ENCODE assay signal across 14 mouse cellular contexts in the genomic region with DNA sequence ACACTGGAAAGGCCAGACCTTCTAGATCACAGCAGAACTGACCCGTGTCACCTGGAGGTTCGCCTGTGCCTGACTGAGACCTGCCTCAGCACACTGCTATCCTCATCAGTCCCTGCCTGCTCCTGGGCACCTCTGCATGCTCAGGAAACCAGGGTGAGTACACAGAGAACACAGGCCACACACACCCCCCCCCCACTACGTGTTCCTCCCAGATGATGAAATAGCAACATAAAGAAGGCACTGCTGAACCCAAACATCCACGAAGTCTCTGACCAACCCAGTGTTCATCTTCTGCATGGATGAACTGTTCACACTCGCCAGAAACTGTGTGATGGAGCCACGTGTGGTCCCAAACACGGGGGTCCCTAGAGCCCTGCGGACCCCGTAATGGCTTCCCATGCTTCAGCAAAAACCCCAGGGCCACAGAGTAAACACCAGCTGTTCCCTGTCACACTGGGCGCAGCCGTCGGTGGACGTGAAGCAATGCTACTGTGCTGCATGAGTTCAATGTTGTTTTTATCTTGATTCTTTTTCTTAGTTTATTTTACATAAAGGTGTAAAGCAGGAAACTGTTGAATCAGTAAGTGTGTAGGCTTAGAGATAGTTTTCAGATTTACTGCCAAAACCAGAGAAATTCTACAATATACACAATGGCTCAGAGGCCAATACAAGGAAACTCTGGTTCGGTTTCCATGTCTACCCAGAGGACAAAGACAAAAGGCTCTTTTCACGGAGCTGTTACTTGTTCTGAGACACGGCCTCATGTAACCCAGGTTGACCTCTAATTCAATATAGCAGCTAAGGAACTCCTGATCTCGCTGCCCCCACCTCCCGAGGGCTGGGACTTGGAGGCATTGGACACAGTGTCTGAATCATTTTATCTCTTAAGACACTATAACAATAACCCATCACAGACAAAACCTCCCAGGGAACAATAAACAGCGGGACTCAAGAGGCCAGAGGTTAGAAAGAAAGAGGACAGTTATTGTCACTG. TPM values are rescaled to one million over a fixed set of nuclear protein-coding genes. Genes with fewer than 3 reads are reported as not detected.
DNase-seq lines count a peak whose midpoint lies in the region; ATAC-seq lines count a peak whose summit lies in the region.
"Had no signal": no experiment of that assay in that cellular context is flagged by ENCODE, and none has a peak within 500 bp of the region (broad histone marks: within the 10 kb centered on the region; RNA-seq: fewer than 3 reads in every experiment).

No protein-coding gene starts in this region.

- H3K4me2 ChIP-seq in hindbrain, embryonic 16.5 days (ENCODE audit: low read length): no peak overlapping the region
- no peak overlapping the region for H3K4me2 ChIP-seq in midbrain, embryonic 11.5 days
- H3K4me2 ChIP-seq in midbrain, embryonic 14.5 days (ENCODE audit: low read length): no peak overlapping the region
- H3K4me2 ChIP-seq in neural tube, embryonic 12.5 days (replicated peaks): no peak overlapping the region
- H3K4me2 ChIP-seq: heart, embryonic 15.5 days had no signal

- peak; percentile 71 for DNase-seq in hindbrain, embryonic 10.5 days (ENCODE audit: low spot score)
- DNase-seq in midbrain, embryonic 11.5 days (ENCODE audit: low spot score, missing footprints): no peak
- DNase-seq in midbrain, embryonic 14.5 days: no peak
- DNase-seq in embryonic facial prominence, embryonic 10.5 days (ENCODE audit: low spot score): peak; percentile 24
- DNase-seq in spleen, postnatal 4 days (ENCODE audit: low spot score in 2 of 2): no peak
- DNase-seq in c-Kit-positive CD71-positive TER-119-positive erythroid progenitor cells, embryonic 14.5 days (ENCODE audit: low spot score): no peak
- DNase-seq: cerebellum, adult 9-11 months; gastrocnemius, postnatal 14 days; lung, adult 18-20 months had no signal

- peak overlapping the region; percentile 81 for H3K27ac ChIP-seq in hindbrain, embryonic 10.5 days
- H3K27ac ChIP-seq in hindbrain, embryonic 16.5 days (ENCODE audit: low read depth, low read length): no peak overlapping the region
- no peak overlapping the region for H3K27ac ChIP-seq in midbrain, embryonic 11.5 days (ENCODE audit: low read depth, low read length)
- no peak overlapping the region for H3K27ac ChIP-seq in midbrain, embryonic 14.5 days (replicated peaks; ENCODE audit: low read depth, low read length)
- H3K27ac ChIP-seq in embryonic facial prominence, embryonic 10.5 days (replicated peaks): peak overlapping the region; percentile 7; the same call in 1 of the 2 replicates
- H3K27ac ChIP-seq in neural tube, embryonic 12.5 days: no peak overlapping the region
- H3K27ac ChIP-seq: heart, embryonic 15.5 days had no signal

- peaks cover 60% of the 10 kb centered on the region for H3K36me3 ChIP-seq in hindbrain, embryonic 10.5 days
- H3K36me3 ChIP-seq in hindbrain, embryonic 16.5 days (ENCODE audit: control insufficient read depth, insufficient read depth, low read length): peaks cover 32% of the 10 kb centered on the region
- H3K36me3 ChIP-seq in midbrain, embryonic 11.5 days (ENCODE audit: control insufficient read depth, insufficient read depth, low read length): peaks cover 4% of the 10 kb centered on the region; the same call in 1 of the 2 replicates
- H3K36me3 ChIP-seq in midbrain, embryonic 14.5 days (ENCODE audit: control insufficient read depth, insufficient read depth, low read length): peaks cover 36% of the 10 kb centered on the region
- H3K36me3 ChIP-seq in embryonic facial prominence, embryonic 10.5 days (replicated peaks): peaks cover 72% of the 10 kb centered on the region
- peaks cover 31% of the 10 kb centered on the region for H3K36me3 ChIP-seq in neural tube, embryonic 12.5 days

- no peaks in the 10 kb centered on the region for H3K9me3 ChIP-seq in hindbrain, embryonic 10.5 days
- H3K9me3 ChIP-seq in hindbrain, embryonic 16.5 days (ENCODE audit: control insufficient read depth, low read length): no peaks in the 10 kb centered on the region
- no peaks in the 10 kb centered on the region for H3K9me3 ChIP-seq in midbrain, embryonic 11.5 days (ENCODE audit: control insufficient read depth, low read length)
- no peaks in the 10 kb centered on the region for H3K9me3 ChIP-seq in midbrain, embryonic 14.5 days (ENCODE audit: control insufficient read depth, low read length)
- no peaks in the 10 kb centered on the region for H3K9me3 ChIP-seq in embryonic facial prominence, embryonic 10.5 days
- H3K9me3 ChIP-seq in neural tube, embryonic 12.5 days: no peaks in the 10 kb centered on the region
- H3K9me3 ChIP-seq: heart, embryonic 15.5 days had no signal

- ATAC-seq in hindbrain, embryonic 16.5 days: no peak
- ATAC-seq in midbrain, embryonic 11.5 days (ENCODE audit: low FRiP score): peak; percentile 68
- ATAC-seq in midbrain, embryonic 14.5 days (ENCODE audit: low FRiP score, low TSS enrichment): no peak
- peak; percentile 51; the same call in 1 of the 2 replicates for ATAC-seq in neural tube, embryonic 12.5 days (ENCODE audit: low FRiP score, low read depth)
- ATAC-seq: intestine, postnatal 0 days had no signal

- peaks cover 28% of the 10 kb centered on the region for H3K4me1 ChIP-seq in hindbrain, embryonic 10.5 days (replicated peaks)
- no peaks in the 10 kb centered on the region for H3K4me1 ChIP-seq in hindbrain, embryonic 16.5 days (ENCODE audit: control insufficient read depth, insufficient read depth, low read depth, low read length)
- H3K4me1 ChIP-seq in midbrain, embryonic 11.5 days (ENCODE audit: control insufficient read depth, insufficient read depth, low read length): peaks cover 3% of the 10 kb centered on the region; the same call in 1 of the 2 replicates
- 0 out of 2 replicates have a peak, but pooled peaks cover 8% of the 10 kb centered on the region for H3K4me1 ChIP-seq in midbrain, embryonic 14.5 days (ENCODE audit: control insufficient read depth, insufficient read depth, low read length)
- H3K4me1 ChIP-seq in embryonic facial prominence, embryonic 10.5 days: peaks cover 12% of the 10 kb centered on the region
- H3K4me1 ChIP-seq in neural tube, embryonic 12.5 days: peaks cover 14% of the 10 kb centered on the region

- 32% methylated on average over 19 of the region's 19 CpGs for WGBS in hindbrain, embryonic 10.5 days
- WGBS in hindbrain, embryonic 16.5 days: 17% methylated on average over 19 of the region's 19 CpGs
- 45% methylated on average over 19 of the region's 19 CpGs for WGBS in midbrain, embryonic 11.5 days
- WGBS in midbrain, embryonic 14.5 days: 27% methylated on average over 19 of the region's 19 CpGs
- 56% methylated on average over 19 of the region's 19 CpGs for WGBS in embryonic facial prominence, embryonic 10.5 days
- WGBS in neural tube, embryonic 12.5 days: 30% methylated on average over 19 of the region's 19 CpGs

- peaks cover 85% of the 10 kb centered on the region for H3K27me3 ChIP-seq in hindbrain, embryonic 10.5 days (ENCODE audit: insufficient read depth, poor library complexity, severe bottlenecking)
- H3K27me3 ChIP-seq in hindbrain, embryonic 16.5 days (replicated peaks; ENCODE audit: control insufficient read depth, insufficient read depth, low read length): no peaks in the 10 kb centered on the region
- peaks cover 45% of the 10 kb centered on the region for H3K27me3 ChIP-seq in midbrain, embryonic 11.5 days (ENCODE audit: control insufficient read depth, insufficient read depth, low read length)
- H3K27me3 ChIP-seq in midbrain, embryonic 14.5 days (ENCODE audit: control insufficient read depth, insufficient read depth, low read length): 0 out of 2 replicates have a peak, but pooled peaks cover 3% of the 10 kb centered on the region
- 0 out of 2 replicates have a peak, but pooled peaks cover 4% of the 10 kb centered on the region for H3K27me3 ChIP-seq in embryonic facial prominence, embryonic 10.5 days (replicated peaks; ENCODE audit: low read depth, poor library complexity, severe bottlenecking)
- H3K27me3 ChIP-seq in neural tube, embryonic 12.5 days (replicated peaks): no peaks in the 10 kb centered on the region
- H3K27me3 ChIP-seq: heart, embryonic 15.5 days had no signal

- H3K9ac ChIP-seq in hindbrain, embryonic 16.5 days (ENCODE audit: low read depth, low read length): no peak overlapping the region
- H3K9ac ChIP-seq in midbrain, embryonic 11.5 days (ENCODE audit: low read length): no peak overlapping the region
- no peak overlapping the region for H3K9ac ChIP-seq in midbrain, embryonic 14.5 days (replicated peaks; ENCODE audit: low read length)
- H3K9ac ChIP-seq in neural tube, embryonic 12.5 days: no peak overlapping the region
- H3K9ac ChIP-seq: heart, embryonic 15.5 days had no signal

- peak overlapping the region; percentile 9; the same call in 1 of the 2 replicates for H3K4me3 ChIP-seq in hindbrain, embryonic 10.5 days
- no peak overlapping the region for H3K4me3 ChIP-seq in hindbrain, embryonic 16.5 days (ENCODE audit: low read length)
- no peak overlapping the region for H3K4me3 ChIP-seq in midbrain, embryonic 11.5 days (ENCODE audit: low read depth, low read length)
- H3K4me3 ChIP-seq in midbrain, embryonic 14.5 days (replicated peaks; ENCODE audit: low read depth, low read length): no peak overlapping the region
- no peak overlapping the region for H3K4me3 ChIP-seq in embryonic facial prominence, embryonic 10.5 days
- H3K4me3 ChIP-seq in neural tube, embryonic 12.5 days: no peak overlapping the region
- H3K4me3 ChIP-seq: erythroblast, embryonic 14.5 days; heart, embryonic 15.5 days had no signal

RNA-seq across cellular contexts. Expression of gene Lgmn, which starts 43.3 kb away (rescaled TPM):
- polyA plus RNA-seq in hindbrain, embryonic 10.5 days (2016; fragmentation: Nextera tagmentation; extraction: Ambion mirVana): 53.9 and 62.5 TPM in 2 replicates
- 127 and 141 TPM in 2 replicates for polyA plus RNA-seq in hindbrain, embryonic 16.5 days (2015; fragmentation: Nextera tagmentation; extraction: Ambion mirVana)
- polyA plus RNA-seq in midbrain, embryonic 11.5 days (2014; fragmentation: Nextera tagmentation; extraction: Ambion mirVana): 61.3 and 63.6 TPM in 2 replicates
- 77.5 and 81.5 TPM in 2 replicates for polyA plus RNA-seq in midbrain, embryonic 14.5 days (2014; fragmentation: Nextera tagmentation; extraction: Ambion mirVana)
- polyA plus RNA-seq in embryonic facial prominence, embryonic 10.5 days (2016; fragmentation: Nextera tagmentation; extraction: Ambion mirVana): 42.7 and 45.6 TPM in 2 replicates
- 69.9 and 71.8 TPM in 2 replicates for polyA plus RNA-seq in neural tube, embryonic 12.5 days (2016; fragmentation: Nextera tagmentation; extraction: Ambion mirVana)

Comparison
In these comparisons a context has a peak if more than half of its experiments do, and no peak if none do; other contexts are left out.
1. H3K27ac ChIP-seq: peak in hindbrain, embryonic 10.5 days (single experiment) and embryonic facial prominence, embryonic 10.5 days (single experiment); none in hindbrain, embryonic 16.5 days (single experiment), midbrain, embryonic 11.5 days (single experiment), midbrain, embryonic 14.5 days (single experiment) and neural tube, embryonic 12.5 days (single experiment).
2. ATAC-seq: peak in midbrain, embryonic 11.5 days (single experiment) and neural tube, embryonic 12.5 days (single experiment); none in hindbrain, embryonic 16.5 days (single experiment) and midbrain, embryonic 14.5 days (single experiment).
3. DNase-seq: peak in hindbrain, embryonic 10.5 days (single experiment) and embryonic facial prominence, embryonic 10.5 days (single experiment); none in midbrain, embryonic 11.5 days (single experiment), midbrain, embryonic 14.5 days (single experiment), spleen, postnatal 4 days (0 of 2) and c-Kit-positive CD71-positive TER-119-positive erythroid progenitor cells, embryonic 14.5 days (single experiment).